Mouse (Mus musculus) thymus, postnatal 14 days (tissue): ENCODE data around the gene Gzmm.
"Not testable (repeated sequence)": the region's sequence is repeated elsewhere in the genome, so short reads cannot be mapped to it uniquely, and the experiment has no call there.

ENCODE experiments used
- DNase-seq: peaks from one replicate; pipeline ENCODE4 v3.0.0; 2021

The Gzmm gene

DNA sequence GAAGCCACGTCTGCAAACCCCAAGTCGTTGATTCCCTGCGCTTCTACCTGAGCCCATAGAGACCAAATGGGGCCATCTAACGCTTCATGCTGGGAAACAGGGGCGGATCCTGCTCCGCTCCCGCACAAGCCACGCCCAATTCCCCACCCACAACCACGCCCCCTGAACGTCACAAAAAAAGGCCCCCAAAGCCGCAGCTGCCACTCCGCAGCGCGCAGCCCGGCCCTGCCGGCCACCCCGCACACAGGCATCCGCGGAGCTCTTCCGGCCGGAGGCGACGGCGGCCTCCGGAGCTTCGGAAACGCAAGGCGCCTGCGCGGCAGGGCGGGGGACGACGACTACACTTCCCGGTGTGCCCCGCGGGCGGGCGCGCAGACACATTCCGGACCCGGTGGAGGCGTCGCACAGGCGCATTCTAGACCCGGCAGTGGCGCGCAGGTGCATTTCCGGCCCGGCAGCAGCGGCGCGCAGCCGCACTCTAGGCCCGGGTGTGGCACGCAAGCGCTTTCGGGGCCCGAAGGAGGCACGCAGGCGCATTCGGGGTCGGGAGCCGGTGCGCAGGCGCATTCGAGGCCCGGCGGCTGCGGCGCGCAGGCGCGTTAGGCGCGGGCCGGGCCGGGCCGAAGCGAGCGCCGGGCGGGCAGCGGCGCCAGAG, 7.1 kb upstream of the Gzmm start, which contains the start of gene Cdc34:
Cdc34 (plus strand) TSS at position 605 of the 655 bp plus-strand sequence.
- peak; percentile 99 for DNase-seq

DNA sequence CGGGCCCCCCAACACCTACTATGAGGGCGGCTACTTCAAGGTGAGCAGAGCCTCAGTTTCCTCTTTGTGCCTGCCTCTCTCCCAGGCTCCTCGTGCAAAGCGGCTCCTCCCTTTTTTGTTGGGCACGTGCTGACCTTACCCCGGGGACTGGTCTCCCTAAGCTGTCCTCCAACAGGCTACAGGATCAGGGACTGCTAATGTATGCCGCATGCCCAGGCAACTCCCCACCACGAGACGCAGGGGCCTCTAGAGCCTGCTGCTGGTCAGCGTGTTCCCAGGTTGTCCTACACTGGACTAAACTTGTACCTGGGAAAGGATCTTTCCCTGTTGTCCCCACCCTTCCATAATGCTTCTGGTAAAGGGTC, 6.3 kb upstream of the Gzmm start:
- DNase-seq: peak; percentile 48

DNA sequence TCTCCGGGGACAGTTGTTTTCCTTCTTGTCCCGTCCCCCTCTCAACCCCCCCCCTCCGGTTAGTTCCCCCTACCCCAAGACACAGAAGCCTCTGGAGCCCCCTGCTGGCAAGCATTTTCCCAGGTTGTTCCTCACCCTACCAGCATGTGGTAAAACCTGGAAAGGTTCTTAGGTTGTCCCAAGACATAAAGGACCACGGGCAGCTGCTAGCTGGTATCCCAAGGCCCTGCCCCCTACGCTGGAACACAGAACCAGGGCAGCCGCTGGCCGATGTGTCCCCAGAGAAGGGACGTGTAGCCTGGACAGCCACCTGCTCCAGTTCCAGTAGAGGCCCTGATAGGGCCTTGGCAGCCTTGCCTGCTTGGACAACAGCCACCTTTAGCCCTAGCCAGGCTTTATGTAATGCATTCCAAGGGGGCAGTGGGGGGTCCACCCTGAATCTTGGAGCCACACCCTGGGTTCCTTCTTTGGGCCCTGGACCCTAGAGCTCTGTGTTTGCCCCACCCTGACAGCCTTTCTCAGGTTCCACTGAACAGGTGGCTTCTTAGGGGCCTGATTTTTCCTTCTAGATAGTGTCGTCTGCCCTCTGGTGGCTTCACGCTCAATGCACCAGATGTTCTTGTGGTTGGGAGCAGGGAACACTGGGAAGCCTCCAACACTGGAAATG, 5.8 kb upstream of the Gzmm start:
- DNase-seq: peak; percentile 78

DNA sequence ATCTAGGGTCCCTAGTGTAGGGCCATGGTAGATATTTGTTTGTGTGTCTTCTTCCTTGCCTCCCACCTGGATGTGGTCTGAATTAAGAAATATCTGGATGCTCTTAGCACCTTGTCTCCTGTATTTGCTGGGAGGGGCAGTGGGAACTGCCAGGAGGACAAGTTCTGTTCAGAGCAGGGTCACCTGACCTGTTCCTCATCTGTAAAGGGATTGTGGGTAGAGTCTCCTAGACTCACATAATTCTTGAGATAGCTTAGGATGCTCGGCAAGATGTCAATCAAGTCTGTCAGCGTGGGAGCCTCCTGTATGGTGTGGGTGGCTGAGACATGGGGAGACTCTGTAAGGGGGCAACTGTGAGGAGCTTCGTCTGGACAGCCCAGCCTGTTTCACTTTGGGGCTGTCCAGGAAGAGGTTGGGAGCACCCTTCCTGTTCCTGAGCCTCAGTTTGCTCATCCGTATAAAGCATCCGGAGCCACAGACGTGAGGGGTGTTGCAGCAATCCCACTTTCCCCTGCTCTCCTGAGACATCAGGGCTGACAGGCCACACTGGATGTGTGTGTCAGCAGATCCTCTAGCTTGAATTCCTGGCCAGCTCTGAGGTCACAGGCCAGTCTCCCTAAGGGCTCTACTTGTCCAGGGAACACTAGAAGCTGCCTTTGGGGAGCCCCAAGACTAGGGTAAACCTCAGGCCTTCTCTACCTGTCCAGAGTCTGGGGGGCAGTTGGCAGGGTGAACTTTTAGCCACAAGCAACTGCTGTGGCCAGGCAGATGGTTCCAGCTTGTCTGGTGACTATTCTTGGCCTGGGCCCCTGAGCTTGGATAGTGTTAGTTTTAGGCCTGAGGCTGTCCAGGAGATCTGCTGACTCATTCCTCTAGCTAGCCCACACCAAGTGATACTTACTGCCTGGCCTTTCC, 4.8 kb upstream of the Gzmm start:
- no peak for DNase-seq

DNA sequence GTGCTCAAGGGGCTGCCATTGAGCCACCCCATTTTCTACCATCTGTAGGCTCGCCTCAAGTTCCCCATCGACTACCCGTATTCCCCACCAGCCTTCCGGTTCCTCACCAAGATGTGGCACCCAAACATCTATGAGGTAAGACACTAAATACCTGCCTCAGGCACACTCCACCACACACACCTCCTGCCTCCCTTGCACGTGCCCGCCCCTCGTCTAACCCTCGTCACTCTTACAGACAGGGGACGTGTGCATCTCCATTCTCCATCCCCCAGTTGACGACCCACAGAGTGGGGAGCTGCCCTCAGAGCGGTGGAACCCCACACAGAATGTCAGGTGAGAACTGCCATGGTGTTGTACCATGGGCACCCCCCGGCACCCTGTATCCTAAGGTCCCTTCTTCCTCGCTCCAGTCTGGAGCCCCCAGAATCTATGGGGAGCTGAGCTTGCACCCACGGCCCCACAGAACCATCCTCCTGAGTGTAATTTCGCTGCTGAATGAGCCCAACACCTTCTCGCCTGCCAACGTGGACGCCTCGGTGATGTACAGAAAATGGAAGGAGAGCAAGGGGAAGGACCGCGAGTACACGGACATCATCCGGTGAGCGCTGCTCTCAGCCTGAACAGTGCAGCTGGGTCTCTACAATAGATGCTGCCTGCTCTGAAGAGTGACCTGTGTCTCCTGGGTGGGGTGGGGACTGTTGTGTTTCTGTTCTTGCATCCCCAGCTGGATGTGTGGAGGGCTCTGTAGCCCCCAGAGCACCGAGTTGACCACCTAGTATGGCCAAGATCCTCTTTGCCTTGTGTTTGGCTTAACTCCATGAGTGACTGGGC, 3.8 kb upstream of the Gzmm start:
- no peak for DNase-seq

DNA sequence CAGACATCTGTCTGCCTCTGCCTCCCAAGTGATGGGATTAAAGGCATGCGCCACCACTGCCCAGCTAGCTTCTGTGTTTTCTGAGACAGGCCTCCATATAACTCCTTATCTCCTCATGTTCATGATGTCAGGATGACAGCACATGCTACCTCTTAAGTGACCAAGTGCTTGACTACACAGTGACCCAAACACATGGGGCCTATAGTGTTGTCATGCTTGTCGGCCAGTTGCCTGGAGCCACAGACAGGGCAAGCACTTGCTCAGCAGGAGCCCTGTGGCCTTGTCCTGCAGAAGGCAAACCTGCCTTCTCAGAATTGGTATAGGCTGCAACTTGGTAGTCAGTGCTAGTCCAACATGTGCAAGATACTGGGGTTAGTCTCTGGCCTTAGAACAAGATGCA, 2.6 kb upstream of the Gzmm start:
- no peak for DNase-seq

DNA sequence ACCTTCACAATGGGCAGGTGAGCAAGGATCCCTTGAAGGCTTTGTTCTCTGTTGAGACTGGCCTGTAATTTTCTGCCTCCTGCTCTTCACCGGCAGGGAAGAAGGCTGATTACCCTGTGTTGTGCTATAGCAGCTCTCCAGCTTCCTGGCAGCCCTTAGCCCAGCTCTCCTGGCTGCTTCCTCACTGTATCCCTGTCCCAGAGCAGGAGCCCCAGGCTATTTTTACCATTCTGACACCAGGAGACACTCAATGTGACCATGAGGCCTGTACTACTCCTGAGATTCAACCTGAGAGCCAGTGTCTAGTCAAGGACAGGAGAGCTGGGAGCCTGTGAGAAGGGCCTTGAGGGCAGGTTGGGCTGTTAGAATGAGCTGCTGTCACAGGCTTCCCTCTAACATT, 2.1 kb upstream of the Gzmm start:
- no peak for DNase-seq

DNA sequence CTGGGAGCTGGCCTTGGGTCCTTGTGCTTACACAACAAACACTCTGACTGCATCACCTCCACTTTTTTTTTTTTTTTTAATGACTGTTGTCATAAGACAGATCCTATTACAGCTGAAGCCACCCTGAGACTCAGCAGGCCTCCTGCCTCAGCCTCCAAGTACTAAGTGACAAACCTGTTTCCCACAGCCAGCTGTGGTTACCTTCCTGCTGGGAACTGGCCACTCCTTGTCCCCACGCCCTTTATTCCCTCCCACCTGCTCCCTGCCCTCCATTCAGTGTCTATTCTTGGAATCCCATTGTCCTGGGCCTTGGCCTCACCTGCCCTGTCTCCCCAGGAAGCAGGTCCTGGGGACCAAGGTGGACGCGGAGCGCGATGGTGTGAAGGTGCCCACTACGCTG, 1.3 kb upstream of the Gzmm start:
- no peak for DNase-seq

DNA sequence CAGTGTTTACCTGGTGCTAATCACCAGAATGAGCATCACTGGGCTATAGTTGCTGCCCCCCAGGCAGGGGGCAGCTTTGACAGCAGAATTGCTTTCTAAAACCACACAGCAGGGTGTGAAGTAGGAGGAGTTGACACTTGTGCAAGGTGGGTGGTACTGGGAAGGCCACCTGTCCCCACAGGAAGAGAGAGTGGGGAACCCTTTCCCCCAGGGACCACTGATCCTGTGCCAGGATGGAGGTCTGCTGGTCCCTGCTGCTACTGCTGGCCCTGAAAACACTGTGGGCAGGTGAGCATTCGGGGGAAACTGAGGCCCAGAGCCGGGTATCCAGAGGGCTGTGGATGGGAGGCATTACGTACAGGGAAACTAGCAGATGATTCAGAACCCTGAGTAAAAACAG, 358 bp downstream of the Gzmm start:
- no peak for DNase-seq

DNA sequence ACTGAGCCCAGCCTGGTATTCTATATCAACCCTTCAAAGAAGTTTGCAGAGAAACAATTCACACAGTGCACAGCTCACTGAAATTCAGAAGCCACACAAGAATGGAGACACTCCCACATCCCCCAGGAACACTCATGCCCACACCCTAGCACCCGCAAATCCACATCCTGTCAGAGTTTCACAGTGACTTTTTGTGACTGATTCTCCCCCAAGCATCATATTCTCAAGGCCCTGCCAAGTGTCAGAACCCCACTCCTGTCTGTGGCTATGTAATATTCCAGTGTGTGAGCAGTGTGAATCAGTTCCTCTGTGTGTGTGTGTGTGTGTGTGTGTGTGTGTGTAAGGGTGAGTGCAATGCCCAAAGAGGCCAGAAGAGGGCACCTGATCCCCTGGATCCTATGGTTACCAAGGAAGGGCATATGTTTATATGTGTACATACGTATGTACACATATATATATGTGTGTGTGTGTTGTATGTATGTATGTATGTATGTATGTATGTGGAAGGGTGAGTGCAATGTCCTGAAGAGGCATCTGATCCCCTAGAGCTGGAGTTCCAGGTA, 3.2 kb downstream of the Gzmm start:
- no peak for DNase-seq

DNA sequence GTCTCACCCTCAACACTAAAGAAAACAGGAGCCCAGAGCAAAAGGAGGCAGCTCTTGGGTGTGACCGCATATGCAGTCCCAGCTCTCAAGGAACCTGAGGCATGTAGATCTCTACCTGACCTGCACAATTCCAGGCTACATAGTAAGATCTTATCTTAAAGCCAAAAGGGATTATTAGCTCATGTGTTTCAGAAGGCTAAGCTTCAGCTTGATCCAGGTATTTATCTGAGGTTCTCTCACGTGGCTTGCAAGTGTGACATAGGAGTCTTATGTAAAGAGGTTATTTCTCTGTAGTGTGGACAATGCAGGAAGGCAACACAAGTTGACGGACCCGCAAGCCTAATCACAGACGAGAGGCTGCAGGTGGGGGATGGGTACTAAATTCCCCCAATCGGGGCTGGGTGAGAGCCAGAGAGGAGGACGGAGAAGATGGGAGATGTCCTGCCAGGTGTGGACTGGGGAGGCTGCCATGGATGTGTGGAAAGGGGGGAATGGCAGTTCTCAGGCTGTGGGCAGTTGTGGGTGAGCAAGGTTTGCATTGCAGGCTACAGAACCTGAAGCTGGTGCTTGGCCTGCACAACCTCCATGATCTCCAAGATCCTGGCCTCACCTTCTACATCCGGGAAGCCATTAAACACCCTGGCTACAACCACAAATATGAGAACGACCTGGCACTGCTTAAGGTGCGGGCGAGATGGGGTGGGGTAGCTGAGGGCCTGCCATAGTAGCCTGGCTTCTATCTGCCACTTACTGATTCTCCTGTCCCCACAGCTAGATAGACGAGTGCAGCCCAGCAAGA, 5.0 kb downstream of the Gzmm start:
- no peak for DNase-seq

DNA sequence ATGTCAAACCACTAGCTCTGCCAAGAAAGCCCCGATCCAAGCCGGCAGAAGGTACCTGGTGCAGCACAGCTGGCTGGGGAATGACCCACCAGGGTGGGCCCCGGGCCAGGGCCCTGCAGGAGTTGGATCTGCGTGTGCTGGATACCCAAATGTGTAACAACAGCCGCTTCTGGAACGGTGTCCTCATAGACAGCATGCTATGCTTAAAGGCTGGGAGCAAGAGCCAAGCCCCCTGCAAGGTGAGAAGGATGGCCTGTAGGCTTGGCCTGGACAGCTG, 5.5 kb downstream of the Gzmm start:
- no peak for DNase-seq

DNA sequence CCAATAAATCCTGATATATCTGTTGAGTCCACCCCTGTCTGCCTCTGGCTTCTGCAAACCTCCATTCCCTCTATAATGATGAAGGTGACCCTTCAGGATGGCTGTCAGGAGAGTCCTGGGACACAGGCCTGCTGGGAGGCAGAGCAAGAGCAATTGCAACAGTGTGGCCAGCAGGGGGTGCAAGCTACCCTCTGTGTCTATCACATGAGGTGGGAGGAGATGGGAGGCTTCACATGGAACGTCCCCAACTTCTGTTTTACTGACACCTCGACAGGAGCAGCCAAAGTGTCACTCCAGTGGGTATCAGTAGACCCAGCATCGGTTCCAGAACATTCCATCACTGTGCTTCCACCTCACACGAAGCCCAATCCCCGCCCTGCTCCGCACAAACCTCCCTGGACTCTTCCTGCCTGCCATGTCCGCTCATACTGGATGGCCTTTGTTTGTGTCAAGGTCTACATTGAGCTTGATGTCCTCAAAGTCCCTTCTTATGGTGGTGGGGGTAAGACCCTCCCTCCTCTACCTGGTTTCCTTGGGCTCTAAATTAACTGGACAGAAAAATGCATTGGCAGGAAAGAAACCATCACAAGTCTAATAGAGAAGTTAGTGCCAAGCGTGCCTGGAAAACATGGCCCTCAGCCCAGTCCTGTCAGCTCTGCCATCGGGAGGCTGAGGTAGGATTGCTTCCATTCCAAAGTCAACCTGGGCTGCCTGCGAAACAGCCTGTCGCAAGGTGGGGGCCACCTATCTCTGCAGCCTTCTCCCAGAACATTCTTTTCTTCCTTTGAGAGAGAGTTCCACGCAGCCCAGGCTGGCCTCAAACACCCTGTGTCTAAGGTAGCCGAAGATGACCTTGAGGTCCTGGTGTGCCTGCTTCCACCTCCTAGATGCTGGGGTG, 6.7 kb downstream of the Gzmm start:
- peak; percentile 83 for DNase-seq

DNA sequence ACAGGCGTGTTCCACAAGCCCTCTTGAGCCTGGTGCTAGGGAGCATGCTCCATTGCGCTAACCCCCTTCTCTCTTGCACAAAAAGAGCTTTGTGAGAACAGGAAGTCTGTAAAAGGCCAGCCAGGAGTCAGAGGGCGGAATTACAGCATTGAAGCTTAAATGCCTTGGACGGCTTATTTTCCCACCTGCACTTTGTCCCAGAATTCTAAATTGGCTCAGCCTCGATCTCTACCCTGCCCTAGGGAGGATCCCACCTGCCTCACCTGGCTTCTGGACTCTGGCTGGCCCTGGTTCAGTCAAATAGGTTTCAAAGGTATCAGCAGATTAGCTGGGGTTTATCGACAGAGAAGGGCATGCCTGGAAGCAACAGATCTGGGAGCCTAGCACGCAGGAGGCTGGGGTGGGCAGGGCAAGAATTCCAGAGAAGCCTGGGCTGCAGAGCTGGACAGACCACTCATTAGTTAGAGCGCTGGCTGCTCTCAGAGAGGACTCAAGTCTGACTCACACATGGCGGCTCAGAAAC, 7.4 kb downstream of the Gzmm start:
- DNase-seq: no peak

DNA sequence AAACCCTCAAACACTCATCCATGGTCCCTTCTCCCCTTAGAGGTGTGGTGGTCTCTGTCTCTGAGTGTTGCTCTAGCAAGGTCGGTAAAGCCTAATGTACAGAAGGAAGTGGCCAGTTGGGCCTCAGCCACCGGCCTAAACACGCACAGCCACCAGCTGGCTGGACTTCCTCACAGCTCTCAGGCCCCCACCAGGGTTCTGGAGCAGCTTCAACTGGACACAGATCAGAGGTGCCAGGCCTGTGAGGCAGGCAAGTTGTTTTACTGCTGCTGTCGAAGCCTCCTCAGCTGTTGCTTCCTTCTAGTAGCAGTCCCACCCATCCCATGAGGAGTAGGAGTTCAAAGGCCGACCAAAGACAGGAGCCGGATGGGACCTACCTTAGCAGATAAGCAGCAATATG, 9.1 kb downstream of the Gzmm start:
- no peak for DNase-seq

DNA sequence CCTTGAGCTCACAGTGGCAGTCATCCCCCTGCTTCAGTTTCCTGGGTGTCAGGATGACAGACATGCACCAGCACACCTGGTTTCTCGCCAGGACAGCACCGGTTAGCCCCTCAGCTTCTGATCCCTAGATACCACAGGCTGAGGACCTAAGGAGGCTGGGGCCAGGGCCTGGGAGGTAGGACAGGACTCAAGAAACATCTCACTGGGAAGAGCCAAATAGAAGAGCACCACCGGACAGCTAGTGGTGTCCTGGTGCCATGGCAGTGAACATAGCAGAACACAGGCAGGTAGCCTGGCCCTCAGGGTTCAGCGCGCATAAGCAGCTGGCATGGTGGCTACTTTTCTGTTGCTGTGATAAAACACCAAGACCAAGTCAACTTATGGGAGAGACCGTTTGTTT, 9.6 kb downstream of the Gzmm start:
- no peak for DNase-seq

DNA sequence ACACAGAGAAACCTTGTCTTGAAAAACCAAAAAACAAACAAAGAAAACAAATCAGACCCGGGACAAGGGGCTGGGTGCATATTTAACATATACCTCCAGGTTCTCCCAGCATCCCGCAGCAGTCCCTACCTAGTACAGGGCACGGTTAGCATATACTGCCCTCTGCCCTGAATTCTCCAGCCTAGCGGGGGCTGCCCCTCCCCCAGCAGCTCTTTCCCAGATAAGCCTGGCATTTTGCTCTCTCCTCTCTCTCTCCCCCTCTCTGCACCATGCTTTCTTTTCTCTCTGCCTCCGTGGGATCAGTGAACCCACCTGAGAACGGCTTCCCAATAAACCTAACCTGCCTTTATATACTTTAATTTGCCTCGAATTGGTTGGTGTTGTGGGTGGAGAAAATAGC, 11.9 kb downstream of the Gzmm start:
- DNase-seq: no peak

DNA sequence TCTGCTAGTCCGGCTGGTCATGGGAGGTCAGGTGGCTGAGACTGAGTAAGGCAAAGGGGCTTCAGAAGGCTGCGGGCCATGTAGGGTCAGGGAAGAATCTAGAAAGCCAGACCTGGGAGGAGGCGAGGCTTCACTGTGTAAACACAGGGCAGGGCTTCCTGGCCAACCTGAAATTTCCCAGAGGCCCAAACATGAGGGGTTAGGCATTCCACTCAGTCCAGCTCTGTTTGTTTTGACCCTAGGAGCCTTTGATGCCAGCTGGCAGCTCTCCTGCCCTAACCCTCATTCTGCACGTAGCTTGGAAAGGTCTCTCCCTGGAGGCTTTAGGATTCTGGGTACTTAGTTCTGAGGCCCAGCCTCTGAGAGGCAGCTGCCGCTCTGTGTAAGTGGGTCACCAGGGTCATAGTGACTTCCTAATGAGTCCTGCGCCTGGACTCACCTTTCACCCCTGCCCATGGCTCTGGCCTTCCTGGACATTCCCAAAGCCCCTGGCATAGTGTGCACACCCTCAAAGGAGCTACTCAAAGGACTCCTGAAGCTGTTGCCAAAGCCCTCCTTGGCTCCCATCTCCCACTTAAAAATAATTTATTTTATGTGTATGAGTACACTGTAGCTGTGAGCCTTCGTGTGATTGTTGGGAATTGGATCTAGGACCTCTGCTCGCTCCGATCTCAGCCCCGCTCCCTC, 12.8 kb downstream of the Gzmm start:
- DNase-seq: no peak

DNA sequence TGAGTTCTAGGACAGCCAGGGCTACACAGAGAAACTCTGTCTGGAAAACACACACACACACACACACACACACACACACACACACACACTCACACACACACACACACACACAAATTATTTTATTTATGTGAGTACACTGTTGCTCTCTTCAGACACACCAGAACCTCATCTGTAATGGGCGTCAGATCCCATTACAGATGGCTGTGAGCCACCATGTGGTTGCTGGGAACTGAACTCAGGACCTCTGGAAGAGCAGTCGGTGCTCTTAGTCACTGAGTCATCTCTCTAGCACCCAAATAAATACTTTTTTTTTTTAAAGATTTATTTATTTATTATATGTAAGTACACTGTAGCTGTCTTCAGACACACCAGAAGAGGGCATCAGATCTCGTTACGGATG, 14.2 kb downstream of the Gzmm start:
- DNase-seq: not testable (repeated sequence)

DNA sequence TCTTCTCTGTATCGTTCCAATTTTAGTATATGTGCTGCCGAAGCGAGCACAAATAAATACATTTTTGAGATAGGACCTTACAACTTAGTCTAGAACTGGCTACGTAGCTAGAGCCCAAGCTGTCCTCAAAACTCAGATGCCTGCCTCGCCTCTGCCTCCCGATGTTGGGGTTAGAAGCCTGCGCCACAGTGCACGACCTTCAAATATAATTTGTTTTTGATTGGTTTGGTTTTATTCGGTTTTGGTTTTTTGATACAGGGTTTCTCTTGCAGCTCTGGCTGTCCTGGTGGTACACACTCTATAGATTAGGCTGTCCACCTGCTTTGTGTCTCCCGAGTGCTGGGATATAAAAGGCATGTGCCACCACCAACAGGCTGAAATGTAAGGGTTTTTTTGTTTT, 14.7 kb downstream of the Gzmm start:
- DNase-seq: no peak
